Mouse (Mus musculus): ENCODE measurements around the gene E130114P18Rik.

The E130114P18Rik gene

GRCm38 (mm10) chr4:97805255-97805654, 27.4 kb upstream of the E130114P18Rik start:
- DNase-seq (ENCODE audit: low read depth, low spot score) = no peak

GRCm38 (mm10) chr4:97804638-97805037, 26.8 kb upstream of the E130114P18Rik start:
- DNase-seq (ENCODE audit: low read depth, low spot score) = no peak

DNA sequence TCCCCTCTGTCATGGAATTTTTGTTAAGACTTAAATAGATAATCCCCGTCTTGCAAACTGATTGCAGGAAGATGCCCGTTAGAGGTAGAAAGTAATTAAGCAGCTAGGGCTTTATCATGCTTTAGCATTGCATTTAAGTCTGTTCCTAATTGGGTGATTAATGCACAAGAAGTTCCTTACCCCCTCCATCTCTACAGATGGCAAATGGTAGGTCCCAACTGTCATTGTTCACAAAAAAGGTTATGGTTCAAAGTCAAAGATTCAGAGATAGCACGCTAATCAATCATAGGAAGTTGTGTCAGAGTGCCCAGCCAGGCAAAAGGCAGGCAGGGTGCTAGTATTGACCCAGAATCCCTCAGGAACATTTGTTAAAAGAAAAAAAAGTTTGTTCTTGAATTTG, 25.9 kb upstream of the E130114P18Rik start:
- DNase-seq (ENCODE audit: low read depth, low spot score) = no peak

- DNase-seq (ENCODE audit: low read depth, low spot score) = no peak
These were observed 18.6 kb upstream of the E130114P18Rik start for GRCm38 (mm10) chr4:97796505-97796904.

DNA sequence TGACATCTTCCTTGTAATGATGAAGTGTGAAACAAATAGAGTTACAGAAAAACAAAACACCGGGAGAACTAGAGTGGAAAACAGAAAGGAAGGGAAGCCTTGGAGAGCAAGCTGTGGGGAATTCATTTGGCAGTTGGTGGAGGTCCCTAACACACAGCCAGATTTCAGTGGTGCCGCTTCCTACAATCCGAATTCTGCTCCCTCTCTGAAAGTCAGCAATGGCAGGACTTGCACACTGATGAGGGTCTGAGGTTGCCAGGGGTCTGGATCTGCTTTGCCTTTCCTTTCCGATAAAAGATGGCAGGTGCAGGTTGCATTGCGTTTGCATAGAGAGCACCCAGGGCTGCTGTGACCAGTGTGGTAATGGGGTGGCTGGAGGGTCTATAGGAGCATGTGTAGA, 18.1 kb upstream of the E130114P18Rik start:
- no peak for DNase-seq (ENCODE audit: low read depth, low spot score)

DNA sequence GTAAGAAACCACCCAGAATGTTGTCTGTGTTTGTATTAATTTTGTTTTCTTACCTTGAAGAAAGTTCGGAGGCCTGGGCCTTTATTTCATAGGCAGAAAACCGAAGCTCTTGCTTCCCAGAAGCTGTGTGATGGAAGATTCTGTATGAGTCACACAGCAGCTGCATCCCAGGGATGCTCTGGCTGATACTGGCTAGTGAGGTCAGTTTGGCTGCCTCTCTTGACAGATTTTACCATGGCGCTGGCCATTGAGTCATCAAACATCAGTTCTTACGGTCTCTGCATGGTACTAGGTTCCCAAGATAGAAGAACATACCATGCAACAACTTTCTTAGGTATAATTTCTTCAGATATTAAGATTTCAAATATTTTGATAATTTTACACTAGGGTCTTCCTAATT, 17.0 kb upstream of the E130114P18Rik start:
- DNase-seq (ENCODE audit: low read depth, low spot score) = no peak

DNA sequence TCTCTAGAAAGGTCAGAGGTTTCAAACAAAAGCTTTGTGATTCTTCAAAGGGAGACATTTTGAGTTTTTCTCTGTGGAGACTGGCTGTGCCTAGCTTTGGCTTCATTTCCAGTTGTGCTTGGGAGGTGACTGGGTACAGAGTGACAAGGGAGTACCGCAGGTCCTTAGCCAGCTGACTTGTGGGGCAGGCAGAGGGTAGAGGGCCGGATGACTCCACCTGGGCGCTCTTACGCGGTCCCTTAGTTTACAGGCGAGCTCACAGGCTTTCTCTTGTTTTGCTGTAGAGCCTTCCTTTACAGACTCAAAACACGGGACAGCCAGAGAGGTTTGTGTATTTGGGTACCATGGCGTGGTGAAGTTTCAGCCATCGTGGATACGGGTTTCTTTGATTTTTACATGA, 16.1 kb upstream of the E130114P18Rik start:
- no peak for DNase-seq (ENCODE audit: low read depth, low spot score)

DNA sequence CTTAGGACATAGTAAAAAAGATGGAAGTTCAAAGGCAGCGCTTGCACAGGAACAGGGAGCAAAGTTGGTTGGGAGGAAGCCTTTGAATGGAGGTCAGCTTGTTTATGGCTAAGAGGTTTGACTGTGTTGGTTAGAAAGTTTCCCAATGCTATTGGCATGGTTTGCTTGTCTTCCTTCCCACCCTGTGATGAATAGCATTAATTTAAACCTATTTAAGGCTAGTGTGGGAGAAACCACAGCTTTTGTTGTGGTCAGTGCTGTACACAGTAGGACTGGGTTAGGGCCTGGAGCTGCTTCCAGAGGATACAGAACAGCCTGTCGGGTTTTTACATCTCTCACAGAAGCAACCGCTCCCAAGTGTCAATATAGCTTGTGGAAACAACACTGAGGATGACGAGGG, 10.7 kb upstream of the E130114P18Rik start:
- DNase-seq (ENCODE audit: low read depth, low spot score) = no peak

- peak; percentile 78 for DNase-seq (ENCODE audit: low read depth, low spot score)
These were observed 9.6 kb upstream of the E130114P18Rik start for GRCm38 (mm10) chr4:97787515-97787914.

- DNase-seq (ENCODE audit: low read depth, low spot score) = no peak
These were observed 8.7 kb upstream of the E130114P18Rik start for GRCm38 (mm10) chr4:97786571-97786970.

DNA sequence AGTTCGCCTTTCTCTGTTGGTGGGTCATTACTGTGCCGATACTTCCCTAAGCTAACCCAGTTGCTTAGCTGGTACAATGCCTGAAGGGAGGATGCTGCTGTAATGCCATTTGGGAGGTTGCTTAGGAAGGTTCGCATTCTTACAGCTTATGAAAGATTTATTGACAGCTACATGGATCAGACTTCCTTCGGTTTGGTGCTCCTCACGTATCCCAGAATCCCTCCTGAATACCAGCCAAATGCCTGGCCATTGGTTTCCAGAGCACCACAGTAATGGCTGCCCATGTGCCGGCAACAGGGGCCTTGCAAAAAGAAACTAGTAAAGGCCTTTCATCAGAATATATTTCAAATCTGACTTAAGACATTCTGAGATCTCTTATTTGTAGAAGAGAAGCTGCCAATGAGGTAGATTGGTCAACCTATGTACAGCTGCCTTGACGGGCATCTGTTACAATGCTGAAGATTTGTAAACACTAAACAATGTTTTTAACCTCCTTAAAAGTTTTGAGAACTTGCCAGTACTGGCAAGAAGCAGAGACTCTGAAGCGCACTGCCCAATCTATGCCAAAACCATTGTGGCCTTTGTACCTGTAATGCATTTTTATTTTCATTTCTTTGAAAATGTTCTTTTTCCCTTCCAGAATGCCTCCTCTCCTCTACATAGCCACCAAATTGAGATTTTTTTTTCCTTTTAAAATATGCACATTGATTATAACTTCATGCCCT, 7.8 kb upstream of the E130114P18Rik start:
- DNase-seq (ENCODE audit: low read depth, low spot score) = no peak

DNA sequence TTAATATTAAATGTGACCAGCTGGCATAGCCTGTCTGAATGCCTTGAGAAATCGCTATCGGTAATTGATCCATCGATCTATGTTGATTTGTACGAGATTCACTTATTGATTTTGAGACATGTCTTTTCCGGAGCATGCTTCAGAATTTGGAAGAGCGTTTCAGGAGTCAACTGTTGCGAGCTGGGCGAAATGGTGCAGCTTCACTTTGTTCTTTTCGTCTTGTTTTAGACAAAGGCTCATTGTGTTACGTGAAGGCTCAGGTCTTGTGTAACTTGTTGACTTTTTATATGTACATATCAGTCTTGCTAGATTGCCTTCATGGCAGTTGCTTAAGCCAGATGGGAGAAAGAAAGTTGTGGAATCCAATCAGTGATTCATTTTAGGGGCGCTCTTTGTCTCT, 6.4 kb upstream of the E130114P18Rik start:
- DNase-seq (ENCODE audit: low read depth, low spot score) = no peak

GRCm38 (mm10) chr4:97783073-97783879, 5.4 kb upstream of the E130114P18Rik start:
- no peak for DNase-seq (ENCODE audit: low read depth, low spot score)

DNA sequence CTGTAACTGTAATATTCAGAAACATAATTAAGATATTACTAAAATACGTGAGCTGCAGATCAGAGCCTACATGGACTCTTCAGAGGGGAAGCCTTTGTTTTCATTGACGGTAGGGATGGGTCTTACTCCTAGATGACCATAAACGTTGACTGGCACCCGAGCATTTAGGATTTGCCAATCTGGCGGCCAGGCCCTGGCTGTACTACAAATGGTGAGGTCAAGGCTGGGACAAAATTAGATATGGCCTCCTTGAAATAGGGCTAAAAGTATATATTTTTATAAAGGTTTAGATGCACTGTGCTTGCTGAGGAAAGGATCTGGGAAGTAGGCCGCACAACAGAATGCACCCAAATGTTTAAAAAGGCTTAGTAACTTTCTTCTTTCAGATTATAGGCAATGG, 4.6 kb upstream of the E130114P18Rik start:
- no peak for DNase-seq (ENCODE audit: low read depth, low spot score)

DNA sequence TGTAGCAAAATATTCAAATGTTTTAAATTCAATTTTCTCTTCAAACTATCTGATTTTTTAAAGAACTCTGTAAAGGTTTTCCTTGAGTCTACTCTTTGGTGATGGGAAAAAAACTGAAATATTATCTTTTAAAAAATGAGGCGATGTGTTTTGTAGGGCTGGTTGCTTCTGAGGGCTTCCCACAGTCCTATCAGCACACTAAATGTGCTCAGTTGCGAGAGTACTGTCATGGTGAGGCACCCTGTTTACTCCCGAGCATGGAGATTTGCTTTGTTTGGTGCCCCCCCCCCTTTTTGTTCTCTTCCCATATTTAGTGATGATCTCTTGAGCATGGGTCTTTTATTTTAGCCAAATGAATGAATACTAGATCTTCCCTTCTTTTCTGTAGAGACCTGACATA, 4.2 kb upstream of the E130114P18Rik start:
- no peak for DNase-seq (ENCODE audit: low read depth, low spot score)

DNA sequence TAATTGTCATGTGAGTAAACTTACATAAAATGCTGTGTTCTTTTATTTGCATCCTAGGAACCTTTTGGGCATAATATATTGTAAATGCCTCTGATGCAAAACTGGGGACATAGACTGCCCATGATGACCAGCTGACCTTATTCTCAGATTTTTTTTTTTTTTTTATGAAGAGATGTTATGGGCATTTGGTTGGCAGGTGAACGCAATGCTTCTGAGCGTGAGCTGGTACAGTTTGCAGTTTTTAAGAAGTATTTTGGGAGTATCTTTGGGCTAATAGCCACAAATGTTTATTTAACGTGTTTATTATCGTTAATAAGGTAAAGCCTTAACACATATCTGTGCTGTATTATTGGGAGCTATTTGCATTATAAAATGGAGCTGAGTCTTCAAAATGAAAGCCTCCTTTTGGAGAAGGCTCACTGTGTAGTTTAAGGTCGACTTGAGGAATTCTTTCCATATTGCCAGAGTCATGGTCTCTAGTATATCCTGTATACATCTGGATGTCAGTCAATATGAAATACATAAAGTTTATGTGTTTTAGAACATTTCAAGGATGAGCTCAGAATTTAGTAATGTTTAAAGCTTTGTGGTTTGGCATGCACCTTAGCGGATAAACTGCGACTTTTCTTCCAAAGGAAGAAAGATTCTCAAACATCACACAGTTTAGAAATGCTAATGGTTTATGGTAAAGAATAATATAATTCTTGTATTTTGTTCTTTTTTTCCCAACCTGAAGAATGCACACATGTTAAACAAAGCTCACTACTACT, 3.0 kb upstream of the E130114P18Rik start:
- no peak for DNase-seq (ENCODE audit: low read depth, low spot score)

- no peak for DNase-seq (ENCODE audit: low read depth, low spot score)
These were observed 2.1 kb upstream of the E130114P18Rik start for GRCm38 (mm10) chr4:97780024-97780423.

DNA sequence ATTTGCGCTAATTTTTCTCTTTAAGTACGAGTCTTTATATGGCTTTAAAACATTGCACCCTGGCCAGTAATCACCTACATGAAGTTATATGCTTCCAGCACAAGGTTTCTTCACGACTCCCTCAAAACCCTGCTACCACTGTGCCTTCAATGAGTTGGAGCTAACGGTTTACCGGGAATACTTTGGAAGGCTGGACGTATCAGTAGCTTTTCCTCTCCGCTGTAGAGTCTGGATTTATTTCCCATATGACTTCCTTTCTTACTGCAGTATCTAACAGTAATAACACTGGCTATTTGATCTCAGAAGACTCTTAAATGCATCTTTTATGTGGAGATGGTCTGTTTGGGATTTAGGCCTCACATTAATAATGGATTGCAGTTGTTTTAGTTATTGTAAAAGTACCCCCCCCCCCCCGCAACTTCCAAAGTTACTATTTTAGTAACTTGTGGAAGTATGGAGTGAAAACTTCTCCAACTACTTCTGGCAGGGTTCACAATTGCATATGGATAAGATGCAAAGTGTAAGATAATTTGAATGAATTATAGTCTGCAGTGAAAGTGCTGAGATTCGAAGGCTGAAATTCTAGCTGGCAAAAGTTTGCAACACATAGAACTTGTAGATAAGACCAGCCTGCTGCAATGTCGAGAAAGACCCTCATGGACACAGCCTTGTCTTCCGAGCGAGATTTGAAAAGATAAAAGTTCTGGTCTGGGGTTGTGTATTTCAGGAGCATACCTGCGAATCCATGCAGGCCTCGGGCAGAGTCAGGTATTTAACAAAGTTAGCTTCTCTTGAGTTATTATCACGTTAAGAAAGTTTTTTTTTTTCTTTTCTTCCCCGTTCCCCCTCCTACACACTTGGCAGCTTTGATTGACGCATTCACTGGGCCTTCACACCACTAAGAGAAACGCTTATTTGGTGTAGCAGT, 1.4 kb upstream of the E130114P18Rik start:
- no peak for DNase-seq (ENCODE audit: low read depth, low spot score)

- no peak for DNase-seq (ENCODE audit: low read depth, low spot score)
These were observed 529 bp upstream of the E130114P18Rik start for GRCm38 (mm10) chr4:97778211-97779002.

- no peak for DNase-seq (ENCODE audit: low read depth, low spot score)
These were observed 685 bp downstream of the E130114P18Rik start for GRCm38 (mm10) chr4:97777081-97777705.
